Mouse (Mus musculus) embryonic fibroblast, embryonic 13.5 days (primary cell): ENCODE results near the gene E030018B13Rik.

Source experiments
- CTCF ChIP-seq: IDR thresholded peaks from 2 replicates; pipeline ENCODE4 v1.5.1; 2011; ENCODE audit warnings: mild to moderate bottlenecking, control low read depth, low read length, moderate library complexity, borderline replicate concordance; ENCODE audit not compliant: insufficient read depth
- POLR2A ChIP-seq: IDR thresholded peaks from 2 replicates; pipeline ENCODE4 v1.6.1; 2011; ENCODE audit warnings: low read depth, mild to moderate bottlenecking, control low read depth, low read length, moderate library complexity

- TF ChIP-seq CTCF (no peak), POLR2A (no peak)
Measured at GRCm38 (mm10) chr7:63918771-63919768, 2.4 kb downstream of the E030018B13Rik start.
